In the genomic region with DNA sequence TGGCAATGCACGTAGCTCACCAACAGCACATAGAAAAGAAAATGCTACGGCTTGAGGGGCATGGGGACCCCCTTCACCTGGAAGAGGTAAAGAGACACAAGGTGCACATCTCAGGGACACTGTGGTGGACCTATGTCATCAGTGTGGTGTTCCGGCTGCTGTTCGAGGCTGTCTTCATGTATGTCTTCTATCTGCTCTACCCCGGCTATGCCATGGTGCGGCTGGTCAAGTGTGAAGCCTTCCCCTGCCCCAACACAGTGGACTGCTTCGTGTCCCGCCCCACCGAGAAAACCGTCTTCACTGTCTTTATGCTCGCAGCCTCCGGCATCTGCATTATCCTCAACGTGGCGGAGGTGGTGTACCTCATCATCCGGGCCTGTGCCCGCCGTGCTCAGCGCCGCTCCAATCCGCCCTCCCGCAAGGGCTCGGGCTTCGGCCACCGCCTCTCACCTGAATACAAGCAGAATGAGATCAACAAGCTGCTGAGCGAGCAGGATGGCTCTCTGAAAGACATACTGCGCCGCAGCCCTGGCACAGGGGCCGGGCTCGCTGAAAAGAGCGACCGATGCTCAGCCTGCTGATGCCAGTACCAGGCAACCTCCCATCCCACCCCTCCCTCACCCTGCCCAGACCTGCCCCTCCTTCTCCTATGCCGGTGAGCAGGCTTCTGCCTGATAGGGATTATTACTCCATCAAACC, we compare ENCODE assay signal across 8 mouse cellular contexts. TPM values are rescaled to one million over a fixed set of nuclear protein-coding genes. Genes with fewer than 3 reads are reported as not detected.
DNase-seq lines count a peak whose midpoint lies in the region; ATAC-seq lines count a peak whose summit lies in the region.

No protein-coding gene starts in this region.

- no peaks in the 10 kb centered on the region for H3K36me3 ChIP-seq in megakaryocyte, embryonic 14.5 days (replicated peaks; ENCODE audit: low read length)
- H3K36me3 ChIP-seq in stomach, embryonic 15.5 days, result no peaks in the 10 kb centered on the region

- H3K4me3 ChIP-seq in megakaryocyte, embryonic 14.5 days (replicated peaks), result peak overlapping the region; percentile 81
- no peak overlapping the region for H3K4me3 ChIP-seq in stomach, embryonic 15.5 days (replicated peaks)

- no peak for DNase-seq in frontal cortex, postnatal 14 days (ENCODE audit: low spot score in 2 of 2)
- DNase-seq in layer of hippocampus, postnatal 36 days, result no peak

- H3K9me3 ChIP-seq in megakaryocyte, embryonic 14.5 days, result no peaks in the 10 kb centered on the region
- H3K9me3 ChIP-seq in stomach, embryonic 15.5 days, result no peaks in the 10 kb centered on the region

- H3K4me2 ChIP-seq in stomach, embryonic 15.5 days, result peak overlapping the region; percentile 43

- H3K4me1 ChIP-seq in megakaryocyte, embryonic 14.5 days, result peaks cover 49% of the 10 kb centered on the region
- no peaks in the 10 kb centered on the region for H3K4me1 ChIP-seq in stomach, embryonic 15.5 days

- ATAC-seq in frontal cortex, adult (ENCODE audit: low TSS enrichment), result peak; percentile 73
- no peak for ATAC-seq in megakaryocyte, adult 5-6 weeks (ENCODE audit: poor library complexity, severe bottlenecking)
- peak; percentile 32 for ATAC-seq in inflammation-experienced regulatory T-cells, adult 6 months
- no peak for ATAC-seq in stomach, embryonic 15.5 days (ENCODE audit: insufficient read depth, low FRiP score, low read depth)
- no peak for ATAC-seq in erythroid progenitor cell, adult 5-6 weeks (replicated peaks; ENCODE audit: low FRiP score, poor library complexity, severe bottlenecking)

- H3K9ac ChIP-seq in stomach, embryonic 15.5 days, result no peak overlapping the region

- H3K27me3 ChIP-seq in megakaryocyte, embryonic 14.5 days (replicated peaks), result peaks cover 62% of the 10 kb centered on the region
- peaks cover 18% of the 10 kb centered on the region for H3K27me3 ChIP-seq in stomach, embryonic 15.5 days (replicated peaks)

- H3K27ac ChIP-seq in stomach, embryonic 15.5 days, result no peak overlapping the region

- WGBS in stomach, embryonic 15.5 days, result 20% methylated on average over 31 of the region's 32 CpGs

RNA-seq across cellular contexts. Expression of gene Gjb1, which starts 8.4 kb away (rescaled TPM):
- polyA plus RNA-seq in megakaryocyte, embryonic 14.5 days (2012; ENCODE audit: insufficient read depth, low replicate concordance), result not detected in 2 replicates
- not detected in 2 replicates for total RNA-seq in megakaryocyte, adult 5-6 weeks (2015)
- not detected in 2 replicates for total RNA-seq in megakaryocyte, adult 5-6 weeks (2017)
- not detected for polyA plus RNA-seq in inflammation-experienced regulatory T-cells, adult 6 months (2017; shearing (Covaris generic))
- polyA plus RNA-seq in stomach, embryonic 15.5 days (2015; fragmentation: Nextera tagmentation; extraction: Ambion mirVana), result 29.2 and 32.0 TPM in 2 replicates
- total RNA-seq in layer of hippocampus, postnatal 36 days (2021), result 10 to 100 TPM; 10.3 to 13.0 TPM
- total RNA-seq in erythroid progenitor cell, adult 5-6 weeks (2015; ENCODE audit: low replicate concordance), result not detected in 2 replicates
- total RNA-seq in erythroid progenitor cell, adult 5-6 weeks (2017; ENCODE audit: low replicate concordance), result not detected in 2 replicates

RNA-seq across cellular contexts. Expression of gene Zmym3, which starts 36.1 kb away (rescaled TPM):
- 10.9 and 14.1 TPM in 2 replicates for polyA plus RNA-seq in megakaryocyte, embryonic 14.5 days (2012; ENCODE audit: insufficient read depth, low replicate concordance)
- total RNA-seq in megakaryocyte, adult 5-6 weeks (2015), result 19.2 and 35.4 TPM in 2 replicates
- total RNA-seq in megakaryocyte, adult 5-6 weeks (2017), result 12.6 and 20.2 TPM in 2 replicates
- polyA plus RNA-seq in inflammation-experienced regulatory T-cells, adult 6 months (2017; shearing (Covaris generic)), result 10 to 100 TPM; 12.3 to 22.1 (median 15.8) TPM
- polyA plus RNA-seq in stomach, embryonic 15.5 days (2015; fragmentation: Nextera tagmentation; extraction: Ambion mirVana), result 24.8 and 26.8 TPM in 2 replicates
- total RNA-seq in layer of hippocampus, postnatal 36 days (2021), result 100 to 1,000 TPM; 159 to 175 TPM
- total RNA-seq in erythroid progenitor cell, adult 5-6 weeks (2015; ENCODE audit: low replicate concordance), result 1.3 and 4.3 TPM in 2 replicates
- 2.2 and 2.3 TPM in 2 replicates for total RNA-seq in erythroid progenitor cell, adult 5-6 weeks (2017; ENCODE audit: low replicate concordance)

RNA-seq across cellular contexts. Expression of gene Nono, which starts 44.5 kb away (rescaled TPM):
- polyA plus RNA-seq in megakaryocyte, embryonic 14.5 days (2012; ENCODE audit: insufficient read depth, low replicate concordance), result 3.5 and 24.5 TPM in 2 replicates
- 190 and 195 TPM in 2 replicates for total RNA-seq in megakaryocyte, adult 5-6 weeks (2015)
- total RNA-seq in megakaryocyte, adult 5-6 weeks (2017), result 374 and 382 TPM in 2 replicates
- polyA plus RNA-seq in inflammation-experienced regulatory T-cells, adult 6 months (2017; shearing (Covaris generic)), result 100 to 1,000 TPM; 343 to 390 (median 352) TPM
- polyA plus RNA-seq in stomach, embryonic 15.5 days (2015; fragmentation: Nextera tagmentation; extraction: Ambion mirVana), result 325 and 355 TPM in 2 replicates
- 100 to 1,000 TPM; 135 to 149 TPM for total RNA-seq in layer of hippocampus, postnatal 36 days (2021)
- 155 and 173 TPM in 2 replicates for total RNA-seq in erythroid progenitor cell, adult 5-6 weeks (2015; ENCODE audit: low replicate concordance)
- 224 and 241 TPM in 2 replicates for total RNA-seq in erythroid progenitor cell, adult 5-6 weeks (2017; ENCODE audit: low replicate concordance)

Comparison
In these comparisons a context has a peak if more than half of its experiments do, and no peak if none do; other contexts are left out.
1. ATAC-seq: peak in frontal cortex, adult (single experiment) and inflammation-experienced regulatory T-cells, adult 6 months (single experiment); none in megakaryocyte, adult 5-6 weeks (single experiment), stomach, embryonic 15.5 days (single experiment) and erythroid progenitor cell, adult 5-6 weeks (single experiment).
2. RNA of gene Gjb1, which starts 8.4 kb away (total RNA-seq): 10.3 to 13.0 TPM in layer of hippocampus, postnatal 36 days; not detected in megakaryocyte, adult 5-6 weeks and not detected in erythroid progenitor cell, adult 5-6 weeks; every median in the first group is over 10 times any median in the second.
3. RNA of gene Zmym3, which starts 36.1 kb away (total RNA-seq): 159 to 175 TPM in layer of hippocampus, postnatal 36 days; 12.6 to 35.4 TPM in megakaryocyte, adult 5-6 weeks and 1.3 to 4.3 TPM in erythroid progenitor cell, adult 5-6 weeks; every median in the first group is over 4 times any median in the second.